Mouse (Mus musculus) embryonic facial prominence, embryonic 15.5 days (tissue): Measurements from ENCODE around the gene Zbtb48. TPM values are rescaled to one million over a fixed set of nuclear protein-coding genes. Genes with fewer than 3 reads are reported as not detected.

Experiments used
- ATAC-seq: fragments of 200-750 bp; cut with Nextera tagmentation; 2 replicates; pipeline ENCODE4 v1.8.0; 2017; ENCODE audit warnings: low read depth, moderate TSS enrichment; ENCODE audit not compliant: insufficient number of reproducible peaks, low FRiP score, low TSS enrichment
- H3K27ac ChIP-seq: fragments of 300-500 bp; sonication (generic); replicated peaks from 2 replicates; pipeline ENCODE4 v1.5.1; 2015; ENCODE audit warnings: mild to moderate bottlenecking, inconsistent platforms
- H3K27me3 ChIP-seq: fragments of 300-500 bp; sonication (generic); 2 replicates; pipeline ENCODE4 v1.6.1; 2015; ENCODE audit warnings: inconsistent platforms
- H3K36me3 ChIP-seq: fragments of 300-500 bp; sonication (generic); 2 replicates; pipeline ENCODE4 v1.6.1; 2015; ENCODE audit warnings: mild to moderate bottlenecking, inconsistent platforms
- H3K4me1 ChIP-seq: fragments of 300-500 bp; sonication (generic); 2 replicates; pipeline ENCODE4 v1.6.1; 2015; ENCODE audit warnings: inconsistent platforms
- H3K4me2 ChIP-seq: fragments of 300-500 bp; sonication (generic); replicated peaks from 2 replicates; pipeline ENCODE4 v1.6.1; 2015; ENCODE audit warnings: mild to moderate bottlenecking, inconsistent platforms
- H3K4me3 ChIP-seq: fragments of 300-500 bp; sonication (generic); replicated peaks from 2 replicates; pipeline ENCODE4 v1.5.1; 2015; ENCODE audit warnings: mild to moderate bottlenecking, inconsistent platforms
- H3K9ac ChIP-seq: fragments of 300-500 bp; sonication (generic); 2 replicates; pipeline ENCODE4 v1.6.1; 2015; ENCODE audit warnings: inconsistent platforms
- H3K9me3 ChIP-seq: fragments of 300-500 bp; sonication (generic); replicated peaks from 2 replicates; pipeline ENCODE4 v1.6.1; 2016; ENCODE audit warnings: inconsistent platforms
- WGBS: fragments of 180-500 bp; shearing (Covaris S2); methylation state at CpG from one replicate; pipeline ENCODE4 v1.1.7; 2015; 5-methylcytosine and 5-hydroxymethylcytosine counted together
- polyA plus RNA-seq: library from polyadenylated mRNA; unstranded; fragments of >200 nt; fragmentation: Nextera tagmentation; extraction: Ambion mirVana; gene quantifications from 2 replicates; pipeline ENCODE4 v1.2.1, GENCODE M21; 2015

Gene Zbtb48
- polyA plus RNA-seq: 20.6 TPM in 2 replicates

GRCm38 (mm10) chr4:152027524-152027923, at the start of gene Zbtb48:
Gene Zbtb48, minus strand, starts transcription at chr4:152027671.
- Histone ChIP-seq H3K4me2 (peak within 1 kb of the TSS; percentile 92), H3K9me3 (no peaks in the 10 kb centered on the region), H3K4me1 (peaks cover 61% of the 10 kb centered on the region), H3K9ac (peak within 1 kb of the TSS; percentile 74), H3K27ac (0 out of 2 replicates have a peak within 1 kb of the TSS, but pooled peaks have one; percentile 68), H3K36me3 (peaks cover 23% of the 10 kb centered on the region), H3K4me3 (peak within 1 kb of the TSS; percentile 86), H3K27me3 (no peaks in the 10 kb centered on the region)
- under 1% methylated on average over 35 of the region's 35 CpGs for WGBS
- ATAC-seq: peak; percentile 94

GRCm38 (mm10) chr4:152077191-152077590, 49.7 kb upstream of the Zbtb48 start:
- Histone ChIP-seq H3K9me3 (no peaks in the 10 kb centered on the region), H3K27me3 (no peaks in the 10 kb centered on the region), H3K4me1 (peaks cover 21% of the 10 kb centered on the region), H3K27ac (no peak overlapping the region), H3K9ac (no peak overlapping the region), H3K4me2 (no peak overlapping the region), H3K36me3 (no peaks in the 10 kb centered on the region), H3K4me3 (no peak overlapping the region)
- ATAC-seq: no peak
- WGBS: 81% methylated on average over 9 of the region's 9 CpGs

DNA sequence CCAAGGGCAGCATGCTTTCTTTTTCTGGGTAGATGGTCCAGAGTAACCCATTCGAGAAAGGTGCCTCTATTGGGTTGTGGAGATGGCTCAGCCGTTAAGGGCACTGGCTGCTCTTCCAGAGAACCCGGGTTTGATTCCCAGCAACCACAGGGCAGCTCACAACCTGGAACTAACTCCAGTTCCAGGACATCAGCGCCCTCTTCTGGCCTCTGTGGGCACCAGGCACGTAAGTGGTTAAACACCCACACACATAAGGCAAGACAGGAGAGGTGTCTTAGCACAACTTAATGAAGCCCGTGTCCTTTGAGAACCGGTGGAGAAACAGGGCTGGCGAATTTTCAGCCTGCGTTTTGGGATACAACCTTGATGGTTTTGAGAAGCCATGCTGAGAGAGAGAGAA, 47.1 kb upstream of the Zbtb48 start:
- Histone ChIP-seq H3K4me1 (peaks cover 33% of the 10 kb centered on the region), H3K27ac (no peak overlapping the region), H3K27me3 (no peaks in the 10 kb centered on the region), H3K9me3 (no peaks in the 10 kb centered on the region), H3K4me2 (no peak overlapping the region), H3K36me3 (no peaks in the 10 kb centered on the region), H3K9ac (no peak overlapping the region), H3K4me3 (no peak overlapping the region)
- WGBS: 88% methylated on average over 9 of the region's 9 CpGs
- no peak for ATAC-seq

DNA sequence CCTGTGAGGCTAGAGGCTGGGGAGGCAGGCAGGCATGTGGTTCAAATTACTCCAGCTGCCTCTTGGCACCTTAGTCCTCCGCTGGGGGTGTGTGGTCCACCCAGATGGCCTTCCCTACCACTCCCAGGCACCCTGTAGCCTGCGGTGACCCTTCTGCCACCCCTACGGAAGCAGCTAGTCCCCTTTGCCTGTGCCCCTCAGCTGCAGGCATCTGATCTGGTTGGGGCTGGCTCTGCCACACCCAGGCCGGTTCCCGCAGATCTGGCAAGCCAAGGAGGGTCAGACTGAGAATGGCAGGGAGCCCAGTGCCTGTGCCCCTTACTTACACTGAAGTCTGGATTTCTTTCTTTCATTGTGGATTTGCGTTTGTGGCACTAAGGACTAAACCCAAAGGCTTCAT, 46.2 kb upstream of the Zbtb48 start:
- no peaks in the 10 kb centered on the region for H3K36me3 ChIP-seq
- 64% methylated on average over 6 of the region's 6 CpGs for WGBS
- H3K4me3 ChIP-seq: no peak overlapping the region
- H3K4me1 ChIP-seq: peaks cover 33% of the 10 kb centered on the region
- H3K4me2 ChIP-seq: no peak overlapping the region
- H3K9me3 ChIP-seq: no peaks in the 10 kb centered on the region
- H3K27ac ChIP-seq: no peak overlapping the region
- H3K27me3 ChIP-seq: no peaks in the 10 kb centered on the region
- ATAC-seq: no peak
- H3K9ac ChIP-seq: no peak overlapping the region

DNA sequence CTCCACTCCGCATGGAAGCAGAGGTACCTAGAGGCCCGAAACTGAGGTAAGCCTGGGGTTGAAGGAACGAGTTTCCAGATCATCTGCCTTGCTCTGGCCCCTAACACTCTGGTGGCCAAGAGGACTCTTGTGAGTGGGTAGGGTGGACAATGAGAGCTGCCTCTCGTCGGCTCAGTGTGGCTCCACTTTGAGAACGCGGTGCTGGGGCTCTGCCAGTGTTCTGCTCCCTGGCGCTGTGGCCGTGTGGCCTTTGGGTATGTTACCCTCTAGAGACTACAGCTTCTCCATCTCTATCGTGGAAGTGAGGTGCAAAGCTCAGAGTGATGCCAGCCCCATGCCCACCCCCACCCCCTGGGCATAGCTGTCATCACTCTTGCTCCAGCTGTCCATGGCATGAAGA, 45.2 kb upstream of the Zbtb48 start:
- Histone ChIP-seq H3K9ac (no peak overlapping the region), H3K27ac (0 out of 2 replicates have a peak overlapping the region, but pooled peaks have one; percentile 34), H3K4me1 (peaks cover 33% of the 10 kb centered on the region), H3K4me2 (no peak overlapping the region), H3K36me3 (no peaks in the 10 kb centered on the region), H3K9me3 (no peaks in the 10 kb centered on the region), H3K27me3 (no peaks in the 10 kb centered on the region), H3K4me3 (no peak overlapping the region)
- 59% methylated on average over 10 of the region's 10 CpGs for WGBS
- no peak for ATAC-seq

DNA sequence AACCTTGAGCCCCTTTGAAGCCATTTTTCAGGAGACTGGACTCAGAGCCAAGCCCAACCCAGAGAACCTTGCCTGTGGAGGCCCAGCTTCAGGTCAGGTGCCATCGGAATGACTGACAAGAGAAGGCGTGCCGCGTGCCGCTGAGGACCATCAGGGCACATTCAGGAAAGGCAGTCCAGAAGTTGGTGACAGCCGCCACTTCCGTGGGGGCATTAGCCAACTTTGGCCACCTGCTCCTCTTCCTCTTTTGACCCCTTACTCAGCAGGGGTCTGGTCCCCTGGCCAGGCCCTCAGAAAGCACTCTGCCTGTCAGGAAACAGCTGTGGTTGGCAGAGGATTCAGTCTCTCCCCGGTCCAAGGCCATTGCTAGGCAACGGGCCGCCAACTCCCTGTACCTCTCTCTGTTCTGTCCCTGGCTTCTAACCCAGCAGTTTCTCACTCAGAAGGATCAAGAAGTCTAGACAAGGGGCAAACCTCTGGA, 44.7 kb upstream of the Zbtb48 start, which contains the start of gene Plekhg5:
Gene Plekhg5, plus strand, starts transcription at position 378 of the 481 bp plus-strand sequence.
- H3K4me1 ChIP-seq: peaks cover 33% of the 10 kb centered on the region
- H3K9ac ChIP-seq: no peak within 1 kb of the TSS
- no peak within 1 kb of the TSS for H3K4me3 ChIP-seq
- no peaks in the 10 kb centered on the region for H3K36me3 ChIP-seq
- no peaks in the 10 kb centered on the region for H3K9me3 ChIP-seq
- 0 out of 2 replicates have a peak within 1 kb of the TSS, but pooled peaks have one; percentile 34 for H3K27ac ChIP-seq
- no peak within 1 kb of the TSS for H3K4me2 ChIP-seq
- 63% methylated on average over 10 of the region's 10 CpGs for WGBS
- ATAC-seq: no peak; the same call in 1 of the 2 replicates
- H3K27me3 ChIP-seq: no peaks in the 10 kb centered on the region

GRCm38 (mm10) chr4:152070494-152071396, 43.3 kb upstream of the Zbtb48 start:
- H3K4me1 ChIP-seq: peaks cover 33% of the 10 kb centered on the region
- no peaks in the 10 kb centered on the region for H3K27me3 ChIP-seq
- H3K9me3 ChIP-seq: no peaks in the 10 kb centered on the region
- 66% methylated on average over 11 of the region's 11 CpGs for WGBS
- no peaks in the 10 kb centered on the region for H3K36me3 ChIP-seq
- H3K4me2 ChIP-seq: no peak overlapping the region
- no peak overlapping the region for H3K27ac ChIP-seq
- no peak overlapping the region for H3K4me3 ChIP-seq
- peak; percentile 55 for ATAC-seq
- no peak overlapping the region for H3K9ac ChIP-seq

DNA sequence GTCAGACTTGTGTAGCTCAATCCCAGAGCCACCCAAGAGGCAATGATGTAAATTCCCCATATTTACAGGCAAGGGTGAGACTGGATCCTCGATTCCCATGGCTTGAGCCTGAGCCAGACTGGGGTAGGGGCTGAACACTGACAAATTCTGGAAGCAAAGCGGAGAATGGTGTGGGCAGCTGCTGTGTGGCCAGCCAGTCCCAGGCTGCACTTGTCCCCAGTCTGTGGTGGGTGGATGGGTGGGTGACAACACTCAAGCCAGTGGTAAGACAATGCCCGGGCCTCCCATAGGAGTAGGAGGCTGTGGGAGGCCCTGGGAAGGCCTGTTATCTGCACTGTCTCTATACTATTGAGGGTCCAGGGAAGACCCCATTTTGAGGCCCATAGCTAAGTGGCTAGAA, 41.8 kb upstream of the Zbtb48 start:
- Histone ChIP-seq H3K27ac (no peak overlapping the region), H3K27me3 (no peaks in the 10 kb centered on the region), H3K4me3 (no peak overlapping the region), H3K36me3 (peaks cover 2% of the 10 kb centered on the region; the same call in 1 of the 2 replicates), H3K4me1 (peaks cover 33% of the 10 kb centered on the region), H3K9me3 (no peaks in the 10 kb centered on the region), H3K4me2 (no peak overlapping the region), H3K9ac (no peak overlapping the region)
- no peak for ATAC-seq
- 83% methylated on average over 3 of the region's 3 CpGs for WGBS

DNA sequence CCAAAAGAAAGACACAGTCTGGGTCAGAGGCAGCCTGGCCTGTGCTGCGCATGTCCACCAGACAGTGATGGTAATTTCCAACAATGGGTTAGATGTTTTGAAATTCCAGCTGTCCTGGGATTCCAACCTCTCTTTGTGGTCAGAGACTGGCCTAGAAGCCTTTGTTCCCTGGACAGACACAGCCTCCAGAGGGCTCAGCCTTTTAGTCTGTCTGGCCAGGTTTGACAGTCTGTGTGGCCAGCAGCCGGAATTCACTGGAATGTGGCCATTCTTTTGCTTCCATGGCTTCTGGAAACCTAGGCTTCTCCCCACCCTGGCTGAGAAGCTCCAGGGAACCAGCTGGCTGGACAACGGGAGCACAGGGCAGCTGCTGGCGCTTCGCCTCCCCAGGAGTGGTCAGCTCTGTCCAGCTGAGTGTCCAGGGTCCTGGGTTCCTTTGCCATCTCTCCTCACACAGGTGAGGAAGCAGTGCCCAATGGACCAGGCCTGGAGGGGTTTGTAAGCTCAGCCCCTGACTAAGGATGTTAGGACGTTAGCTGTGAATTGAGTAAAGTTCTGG, 40.8 kb upstream of the Zbtb48 start:
- Histone ChIP-seq H3K36me3 (peaks cover 3% of the 10 kb centered on the region; the same call in 1 of the 2 replicates), H3K4me2 (no peak overlapping the region), H3K9ac (no peak overlapping the region), H3K9me3 (no peaks in the 10 kb centered on the region), H3K27ac (no peak overlapping the region), H3K27me3 (no peaks in the 10 kb centered on the region), H3K4me1 (peaks cover 23% of the 10 kb centered on the region), H3K4me3 (no peak overlapping the region)
- no peak for ATAC-seq
- WGBS: 77% methylated on average over 6 of the region's 6 CpGs

- Histone ChIP-seq H3K4me3 (no peak overlapping the region), H3K4me2 (no peak overlapping the region), H3K9ac (no peak overlapping the region), H3K4me1 (peaks cover 16% of the 10 kb centered on the region), H3K9me3 (no peaks in the 10 kb centered on the region), H3K36me3 (peaks cover 11% of the 10 kb centered on the region; the same call in 1 of the 2 replicates), H3K27ac (no peak overlapping the region), H3K27me3 (no peaks in the 10 kb centered on the region)
- ATAC-seq: no peak
Observed at GRCm38 (mm10) chr4:152067280-152067679, 39.8 kb upstream of the Zbtb48 start.

DNA sequence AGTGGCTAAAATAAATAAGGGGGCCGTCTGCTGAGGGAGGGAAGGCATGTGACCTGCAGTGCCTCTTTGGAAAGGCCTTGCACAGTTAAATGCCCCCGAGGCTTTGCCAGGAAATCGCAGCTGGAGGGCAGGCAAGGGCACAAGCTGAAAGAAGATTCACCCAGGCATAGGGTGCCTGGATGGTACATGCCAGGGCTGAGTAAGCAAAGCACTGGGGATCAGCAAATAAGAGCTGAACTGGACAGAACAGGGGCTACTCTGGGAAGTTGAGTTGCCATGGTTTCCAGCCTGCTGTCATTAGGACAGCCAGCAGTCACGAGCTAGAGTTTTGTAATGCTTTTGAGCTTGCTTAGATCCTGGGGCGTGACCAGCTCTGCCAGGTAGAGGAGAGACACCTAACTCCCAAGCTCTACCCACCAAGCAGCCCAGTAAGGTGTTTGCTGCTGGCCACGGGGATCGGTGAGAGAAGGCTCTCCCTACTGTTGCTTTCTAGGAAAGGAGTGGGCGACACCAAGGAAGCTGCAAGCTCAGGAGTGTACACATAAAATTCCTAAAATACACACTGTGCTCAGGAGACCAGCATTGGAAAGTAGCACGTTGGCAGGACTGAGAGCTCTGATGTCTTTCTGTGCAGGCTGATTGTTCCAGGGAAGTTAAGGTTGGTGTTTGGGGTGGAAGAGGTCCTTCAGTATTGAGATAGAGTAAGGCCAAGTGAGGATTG, 35.1 kb upstream of the Zbtb48 start:
- peaks cover 49% of the 10 kb centered on the region for H3K36me3 ChIP-seq
- no peaks in the 10 kb centered on the region for H3K9me3 ChIP-seq
- no peak overlapping the region for H3K9ac ChIP-seq
- H3K4me3 ChIP-seq: no peak overlapping the region
- H3K27ac ChIP-seq: no peak overlapping the region
- H3K27me3 ChIP-seq: no peaks in the 10 kb centered on the region
- H3K4me2 ChIP-seq: no peak overlapping the region
- no peak for ATAC-seq
- WGBS: 72% methylated on average over 9 of the region's 9 CpGs
- H3K4me1 ChIP-seq: no peaks in the 10 kb centered on the region
